Mouse (Mus musculus) gastrocnemius, postnatal 36 days (tissue): ENCODE data around the gene Cib3. TPM values are rescaled to one million over a fixed set of nuclear protein-coding genes. Genes with fewer than 3 reads are reported as not detected.

ENCODE experiments used
- total RNA-seq, 2 experiments: library from RNA; stranded (reverse); gene quantifications; 2 replicates each; pipeline ENCODE4 v1.2.3; 2021

The Cib3 gene
- total RNA-seq, 2 experiments from 2014 or later = not detected

Other genes with a start within 250 kb of the Cib3 start
- under 1 TPM in 1 of 2 experiments, not detected in 1; 0.37 TPM for gene Cyp4f18, start 203.2 kb downstream of the Cib3 start, total RNA-seq
- gene Olfr372, start 171.6 kb downstream of the Cib3 start, total RNA-seq = not detected
- not detected for gene Olfr373, start 129.7 kb downstream of the Cib3 start, total RNA-seq
- gene Olfr374, start 105.8 kb downstream of the Cib3 start, total RNA-seq = not detected
- 10 to 100 TPM; 28.1 to 35.5 TPM for gene Tpm4, start 77.9 kb downstream of the Cib3 start, total RNA-seq
- 10 to 100 TPM in 1 of 2 experiments, 1 to 10 TPM in 1; 6.0 to 10.0 TPM for gene Rab8a, start 51.6 kb downstream of the Cib3 start, total RNA-seq
- not detected for gene Hsh2d, start 23.2 kb downstream of the Cib3 start, total RNA-seq
- gene Gm11034, start 799 bp upstream of the Cib3 start, total RNA-seq = not detected
- gene Fam32a, start 6.9 kb upstream of the Cib3 start, total RNA-seq = 1 to 10 TPM; 8.3 to 8.6 TPM
- 10 to 100 TPM; 21.4 to 22.4 TPM for gene Ap1m1, start 27.2 kb upstream of the Cib3 start, total RNA-seq
- gene Gm10282, start 92.4 kb upstream of the Cib3 start, total RNA-seq = 1 to 10 TPM; 2.0 to 3.0 TPM
- gene Klf2, start 106.2 kb upstream of the Cib3 start, total RNA-seq = 10 to 100 TPM in 1 of 2 experiments, 1 to 10 TPM in 1; 9.3 to 26.4 TPM
- 10 to 100 TPM; 23.2 to 24.6 TPM for gene Eps15l1, start 208.6 kb upstream of the Cib3 start, total RNA-seq
- gene Calr3, start 231.0 kb upstream of the Cib3 start, total RNA-seq = 1 to 10 TPM; 2.9 to 3.3 TPM
- 1 to 10 TPM; 2.7 to 3.4 TPM for gene 1700030K09Rik, start 231.0 kb upstream of the Cib3 start, total RNA-seq